Mouse (Mus musculus) frontal cortex, postnatal 25 days (tissue): ENCODE measurements around the gene Lrrc28.
A peak's percentile ranks its signal among the peaks of the same experiment; 100 is the strongest.
"Not testable (repeated sequence)": the region's sequence is repeated elsewhere in the genome, so short reads cannot be mapped to it uniquely, and the experiment has no call there.

Source experiments
- DNase-seq, 2 experiments: peaks; one replicate each; pipeline ENCODE4 v3.0.0; 2022; ENCODE audit warnings: low spot score in 2 of 2

Gene Lrrc28

DNA sequence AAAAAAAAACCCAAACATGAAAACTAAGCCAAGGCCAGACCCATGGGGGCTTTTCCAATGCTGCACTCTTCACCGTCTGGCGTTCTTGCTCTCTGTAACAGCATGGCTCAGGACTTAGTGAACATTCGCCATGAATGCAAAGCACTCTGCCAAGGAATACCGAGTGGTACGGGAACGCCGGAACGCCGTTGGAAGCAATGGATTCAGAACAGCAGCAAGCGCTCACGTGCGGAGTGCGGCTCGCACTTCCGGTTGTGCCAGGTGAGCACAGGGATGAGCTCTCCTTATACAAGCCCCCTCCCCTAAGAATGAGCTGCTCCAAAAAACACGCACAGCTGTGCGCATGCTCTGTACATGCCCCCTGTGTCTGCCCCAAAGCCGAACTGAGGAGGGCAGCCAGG lies 116.2 kb downstream of the Lrrc28 start:
- DNase-seq, result no peak

DNA sequence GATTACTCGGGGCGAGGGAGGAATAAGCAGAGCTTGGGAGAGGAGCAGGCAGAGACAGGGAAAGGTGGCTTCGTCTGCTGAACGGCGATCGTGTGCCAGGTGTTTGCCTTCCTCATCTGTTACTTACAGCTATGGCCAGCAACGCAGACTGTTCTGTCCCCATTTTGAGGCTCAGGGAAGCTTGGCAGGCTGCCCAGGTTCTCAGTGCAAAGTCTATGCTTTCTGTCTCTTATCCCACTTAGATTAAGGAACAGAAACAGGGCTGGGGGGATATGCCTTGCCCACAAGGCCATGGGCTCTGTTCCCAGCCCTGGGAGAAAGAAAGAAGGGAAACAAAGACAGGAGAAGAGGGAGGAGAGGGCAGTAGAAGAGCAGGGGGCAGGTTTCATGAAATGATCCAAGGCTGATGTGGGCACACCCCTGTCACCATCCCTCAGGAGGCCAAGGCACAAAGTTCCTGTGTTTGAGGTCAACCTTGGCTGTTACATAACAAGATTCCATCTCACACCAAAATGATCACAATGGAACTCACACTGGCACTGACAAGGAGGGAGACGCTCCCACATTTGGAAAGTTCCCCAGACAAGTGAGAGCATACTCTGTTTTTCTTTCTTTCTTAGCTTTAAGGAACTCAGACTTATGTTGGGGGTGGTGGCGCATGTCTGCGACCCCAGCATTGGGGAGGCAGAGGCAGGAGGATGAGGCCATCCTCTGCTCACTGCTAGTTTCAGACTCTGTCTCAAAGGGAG lies 116.8 kb downstream of the Lrrc28 start:
- peak; percentile 42 to 50 for DNase-seq

DNA sequence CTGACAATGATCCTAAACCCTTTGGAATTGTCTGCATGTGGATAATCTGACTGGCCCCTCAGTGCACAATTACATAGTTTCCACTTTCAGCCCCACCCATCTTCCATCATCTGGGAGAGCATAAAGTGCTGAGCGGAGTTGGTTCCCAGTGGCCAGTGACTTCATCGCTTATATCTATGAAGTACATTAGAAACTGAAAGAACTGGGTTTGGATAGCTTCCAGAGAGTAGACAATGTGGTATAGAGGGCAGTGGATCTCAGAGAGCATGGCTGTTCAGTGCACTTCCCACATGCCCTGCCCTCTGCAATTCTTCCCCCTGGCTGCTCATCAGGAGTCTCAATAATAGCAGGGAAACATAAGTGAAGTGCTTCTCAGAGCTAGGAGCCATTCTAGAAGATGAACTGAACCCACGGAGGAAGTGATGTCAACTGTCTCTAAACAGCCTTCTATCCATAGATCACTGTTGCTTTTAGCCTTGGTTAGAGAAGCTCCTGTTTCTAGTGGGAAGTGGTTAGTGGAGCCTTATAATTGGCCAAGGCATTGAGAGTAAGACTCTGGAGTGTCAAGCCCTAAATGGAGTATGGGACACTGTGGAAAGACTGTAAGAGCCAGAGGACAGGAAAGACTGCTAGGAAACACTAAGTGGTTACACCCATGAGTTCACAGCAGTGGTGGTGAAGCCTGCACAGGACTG lies 119.0 kb downstream of the Lrrc28 start:
- DNase-seq, result no peak

DNA sequence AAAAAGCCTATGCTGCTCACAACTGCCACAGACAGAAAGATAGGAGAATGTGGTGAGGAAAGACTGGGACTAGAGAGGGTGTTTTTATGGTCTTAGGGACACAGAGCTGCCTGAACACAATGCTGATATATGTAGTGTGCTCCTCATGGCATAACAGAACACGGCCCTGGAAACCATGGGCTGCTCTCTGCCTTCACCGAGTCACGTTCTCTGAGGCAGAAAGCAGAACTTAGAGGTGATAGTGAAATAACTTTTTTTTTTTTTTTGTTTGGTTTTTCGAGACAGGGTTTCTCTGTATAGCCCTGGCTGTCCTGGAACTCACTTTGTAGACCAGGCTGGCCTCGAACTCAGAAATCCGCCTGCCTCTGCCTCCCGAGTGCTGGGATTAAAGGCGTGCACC lies 121.0 kb downstream of the Lrrc28 start:
- DNase-seq, result not testable (repeated sequence)

DNA sequence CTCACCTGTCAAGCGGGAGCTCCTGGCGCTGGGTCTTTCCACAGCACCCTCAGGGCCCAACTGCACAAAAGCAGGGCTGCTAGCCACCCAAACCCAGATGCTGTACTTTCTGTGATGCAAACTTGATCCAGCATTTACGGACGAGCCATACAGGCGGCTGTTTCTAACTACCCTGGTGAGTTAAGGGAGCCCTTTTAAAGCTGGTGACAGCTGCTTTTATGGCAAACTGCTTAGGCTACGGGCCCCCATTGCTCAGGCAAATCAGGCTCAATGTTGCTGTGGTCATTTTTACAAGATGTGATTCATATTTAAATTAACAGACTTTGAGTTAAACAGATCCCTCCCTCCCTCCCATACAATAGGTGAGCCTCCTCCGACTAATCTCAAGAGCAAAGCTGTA lies 121.7 kb downstream of the Lrrc28 start:
- DNase-seq, result no peak

DNA sequence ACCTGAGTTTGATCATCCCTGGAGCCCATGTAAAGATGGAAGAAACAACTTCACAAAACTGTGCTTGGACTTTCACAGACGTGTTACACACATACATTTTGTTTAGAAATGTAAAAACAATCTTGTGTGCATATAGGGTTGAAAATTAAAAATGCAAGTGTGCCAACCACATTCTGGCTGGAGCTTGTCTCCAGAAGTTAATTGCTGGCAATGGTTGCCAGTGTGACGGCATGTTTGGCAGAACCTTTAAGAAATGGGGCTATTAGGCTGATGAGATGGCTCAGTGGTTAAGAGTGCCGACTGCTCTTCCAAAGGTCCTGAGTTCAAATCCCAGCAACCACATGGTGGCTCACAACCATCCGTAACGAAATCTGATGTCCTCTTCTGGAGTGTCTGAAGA lies 123.3 kb downstream of the Lrrc28 start:
- not testable (repeated sequence) for DNase-seq

DNA sequence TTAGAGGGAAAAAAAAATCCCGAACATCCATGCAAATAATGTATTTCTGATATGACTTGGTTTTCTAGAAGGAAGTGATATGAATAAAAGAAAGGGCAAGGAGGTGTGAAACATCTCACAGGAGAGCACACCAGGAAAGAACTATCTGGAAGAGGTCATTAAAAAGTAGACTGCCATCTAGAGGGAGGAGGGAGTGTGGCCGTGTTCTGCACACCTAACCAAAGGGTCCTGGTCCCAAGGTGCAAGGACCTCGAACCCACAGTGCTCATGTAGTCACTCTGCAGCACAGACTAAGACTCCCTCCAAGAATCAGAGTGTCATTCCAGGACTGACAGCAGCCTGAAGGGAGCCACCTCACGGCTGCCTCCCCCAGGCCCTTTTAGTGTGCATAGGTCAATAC lies 124.1 kb downstream of the Lrrc28 start:
- no peak for DNase-seq

DNA sequence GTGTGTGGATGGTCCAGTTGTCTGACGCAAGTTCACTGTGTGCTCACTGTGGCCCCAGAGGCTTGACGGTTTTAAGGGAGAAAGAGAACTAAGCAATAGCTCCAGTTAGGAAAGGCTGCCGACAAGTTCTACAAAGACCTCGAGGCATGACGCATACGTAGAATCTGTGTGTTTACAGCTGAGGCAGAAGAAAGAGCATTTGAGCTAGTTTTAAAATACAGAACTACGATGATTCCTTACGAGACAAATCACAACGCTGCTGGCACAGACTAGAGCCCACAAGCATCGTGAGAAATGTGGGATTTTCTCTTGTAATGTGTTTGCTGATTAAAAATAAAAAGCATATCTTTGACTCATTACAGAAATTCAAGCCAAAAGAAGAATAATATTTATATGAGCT lies 125.1 kb downstream of the Lrrc28 start:
- no peak for DNase-seq

DNA sequence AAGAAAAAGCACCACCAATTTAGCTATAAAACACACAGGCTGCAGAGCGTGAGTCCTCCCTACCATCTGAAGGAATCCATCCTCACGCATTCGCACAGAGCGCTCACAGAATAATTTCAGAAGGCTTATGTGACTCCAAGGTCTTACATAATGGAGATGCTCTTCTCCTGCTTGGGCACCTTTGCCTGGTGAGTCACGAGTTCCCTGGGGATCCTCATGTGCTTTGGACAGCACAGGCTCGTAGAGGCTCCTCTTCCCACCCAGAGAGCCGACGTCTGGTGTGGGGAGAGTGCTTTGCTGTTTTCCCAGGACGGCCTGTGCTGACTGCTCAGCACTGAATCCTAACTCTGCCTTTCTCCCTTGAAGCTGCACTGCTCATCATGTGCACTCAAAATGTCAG lies 129.4 kb downstream of the Lrrc28 start:
- no peak for DNase-seq

DNA sequence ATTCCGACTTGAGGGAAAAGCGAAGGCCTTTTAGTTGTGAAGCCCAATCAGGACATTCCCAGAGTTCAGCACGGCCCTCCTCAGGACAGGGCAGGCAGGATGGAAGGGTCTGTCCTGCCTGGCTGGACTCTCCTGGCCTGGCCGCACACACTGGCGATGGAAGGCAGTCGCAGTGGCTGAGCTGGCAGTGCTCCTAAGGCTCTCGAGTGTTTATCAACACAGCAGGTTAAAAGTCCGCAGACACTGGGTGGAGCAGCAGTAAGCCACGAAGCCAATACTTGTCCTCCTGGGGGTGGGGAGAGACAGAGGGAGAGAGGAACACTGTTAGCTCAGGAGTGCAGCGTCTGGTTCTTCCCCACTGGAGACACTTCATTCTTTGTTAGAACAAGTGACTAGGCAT lies 130.2 kb downstream of the Lrrc28 start:
- DNase-seq, result no peak

DNA sequence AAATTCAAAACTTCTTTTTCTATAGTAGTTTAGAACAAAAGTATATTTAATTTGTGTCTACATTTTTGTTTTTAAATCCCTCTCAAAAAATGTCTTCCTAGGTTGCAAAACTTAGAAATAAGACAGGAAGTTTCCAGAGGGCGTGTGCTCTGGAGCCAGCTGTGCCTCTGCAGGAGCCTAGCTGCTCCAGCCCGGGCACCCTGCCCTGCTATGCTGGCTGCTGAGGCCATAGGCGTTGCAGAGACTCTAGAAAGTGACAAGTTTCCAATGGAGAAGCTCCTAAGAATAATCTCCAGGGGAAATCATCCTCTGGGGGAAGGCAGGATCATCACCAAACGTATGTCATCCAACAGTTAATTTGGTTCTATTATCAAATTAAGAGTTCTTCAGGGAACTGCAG lies 130.7 kb downstream of the Lrrc28 start:
- DNase-seq, result no peak

DNA sequence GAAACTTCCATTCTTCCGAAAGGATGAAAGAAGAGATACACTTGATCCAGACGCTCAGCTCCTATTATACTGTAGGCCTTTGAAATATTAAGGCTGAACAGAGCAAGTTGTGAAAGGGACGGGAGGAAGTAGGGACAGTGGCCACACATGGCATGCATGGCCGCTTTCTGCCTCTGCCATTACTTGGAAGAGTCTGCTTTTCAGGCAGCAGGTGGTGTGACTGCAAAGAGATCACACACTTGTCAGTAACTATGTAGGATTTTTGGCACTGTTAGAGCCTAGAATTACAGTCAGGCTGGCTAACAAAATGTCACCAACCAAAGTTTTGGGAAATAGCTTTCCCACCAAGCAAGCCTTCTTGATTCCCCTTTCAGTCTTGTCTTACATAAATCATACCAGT lies 131.4 kb downstream of the Lrrc28 start:
- DNase-seq, result no peak

DNA sequence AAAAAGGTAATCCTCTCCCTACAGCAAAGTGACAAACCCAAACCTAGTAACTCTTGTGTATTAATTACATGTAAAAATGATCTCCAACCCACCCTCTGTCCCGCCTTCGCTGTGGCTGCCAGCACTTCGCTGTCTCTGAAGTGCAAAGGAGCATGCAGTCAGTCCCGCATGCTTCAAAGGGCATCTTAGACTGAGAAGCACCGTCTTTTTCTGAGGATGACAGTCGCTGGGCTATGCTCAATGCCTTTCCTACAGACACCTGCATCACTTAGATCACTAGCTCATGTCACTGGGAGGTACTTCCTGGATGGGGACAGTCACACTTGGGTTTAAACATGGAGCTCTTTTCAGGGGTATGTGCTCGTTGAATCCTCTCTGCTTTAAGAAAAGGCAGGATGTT lies 133.5 kb downstream of the Lrrc28 start:
- DNase-seq, result no peak

DNA sequence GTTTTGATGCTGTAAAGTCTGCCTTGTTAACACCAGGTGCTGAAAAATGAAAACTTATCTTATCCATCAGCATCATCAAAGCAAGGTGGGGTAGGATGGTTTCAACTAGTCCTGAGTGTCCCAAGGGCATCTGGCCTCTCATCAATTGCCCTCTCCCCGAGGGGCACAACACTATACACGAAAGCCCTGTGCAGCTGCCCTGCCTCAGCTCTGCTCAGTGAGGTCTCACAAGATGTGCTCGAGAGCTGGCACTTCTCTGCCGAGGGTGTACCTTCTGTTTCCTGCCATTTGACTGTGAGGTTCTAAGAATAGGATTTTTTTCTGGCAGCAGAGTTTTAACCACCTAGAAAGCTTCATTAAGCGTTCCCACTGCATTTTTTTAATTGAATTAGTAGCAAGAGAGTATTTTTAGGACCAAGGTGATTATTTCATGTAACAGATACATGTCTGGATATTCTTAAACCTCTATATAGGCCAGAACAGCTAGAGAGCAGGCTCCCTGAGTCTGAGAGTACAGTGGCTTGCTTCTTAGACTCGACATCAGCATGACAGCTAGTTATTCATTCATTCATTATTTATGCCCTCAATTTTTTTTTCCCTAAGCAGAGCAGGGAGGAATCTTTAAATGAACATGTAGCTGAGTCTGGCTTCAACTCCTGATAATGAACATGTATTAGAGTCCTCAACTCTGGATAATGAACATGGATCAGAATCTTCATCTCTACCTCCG lies 141.6 kb downstream of the Lrrc28 start:
- DNase-seq, result no peak

DNA sequence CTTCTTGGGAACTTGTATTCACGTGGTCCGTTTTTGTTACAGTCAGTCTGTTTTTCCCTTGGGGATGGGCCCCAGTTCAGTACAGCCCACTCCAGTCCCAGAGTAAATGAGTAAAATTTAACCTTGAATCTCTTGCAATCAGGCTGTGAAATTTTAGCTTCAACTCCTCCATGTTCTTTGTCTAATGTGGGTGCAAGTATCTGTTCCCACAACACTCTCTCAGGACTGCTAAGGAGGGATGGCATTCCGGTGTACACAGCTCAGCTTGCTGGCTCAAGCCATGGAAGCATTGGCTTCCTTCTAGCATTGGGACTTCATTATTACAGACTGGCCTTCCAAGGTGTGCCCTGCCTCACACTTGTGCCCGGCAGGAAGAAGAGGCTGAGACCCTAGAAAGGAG lies 142.4 kb downstream of the Lrrc28 start:
- no peak for DNase-seq

DNA sequence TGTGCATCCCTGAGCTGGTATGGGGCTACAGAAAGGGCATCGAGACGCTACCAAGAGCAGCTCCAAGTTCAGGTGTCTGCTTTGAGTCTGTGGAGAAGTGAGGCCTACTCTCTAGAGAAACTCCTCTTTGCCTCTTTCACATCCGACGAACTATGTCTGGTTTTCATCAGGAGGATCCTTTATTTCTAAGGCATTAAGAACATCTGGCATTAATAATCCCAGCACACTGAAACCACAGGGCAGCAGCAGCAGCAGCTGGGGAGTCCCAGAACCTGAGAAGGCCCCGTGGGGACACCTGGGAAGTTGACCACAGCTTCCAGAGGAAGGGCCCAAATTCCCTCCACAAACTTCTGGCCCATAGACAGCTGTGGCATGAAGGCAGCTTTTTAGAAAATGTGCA lies 144.2 kb downstream of the Lrrc28 start:
- DNase-seq, result no peak

DNA sequence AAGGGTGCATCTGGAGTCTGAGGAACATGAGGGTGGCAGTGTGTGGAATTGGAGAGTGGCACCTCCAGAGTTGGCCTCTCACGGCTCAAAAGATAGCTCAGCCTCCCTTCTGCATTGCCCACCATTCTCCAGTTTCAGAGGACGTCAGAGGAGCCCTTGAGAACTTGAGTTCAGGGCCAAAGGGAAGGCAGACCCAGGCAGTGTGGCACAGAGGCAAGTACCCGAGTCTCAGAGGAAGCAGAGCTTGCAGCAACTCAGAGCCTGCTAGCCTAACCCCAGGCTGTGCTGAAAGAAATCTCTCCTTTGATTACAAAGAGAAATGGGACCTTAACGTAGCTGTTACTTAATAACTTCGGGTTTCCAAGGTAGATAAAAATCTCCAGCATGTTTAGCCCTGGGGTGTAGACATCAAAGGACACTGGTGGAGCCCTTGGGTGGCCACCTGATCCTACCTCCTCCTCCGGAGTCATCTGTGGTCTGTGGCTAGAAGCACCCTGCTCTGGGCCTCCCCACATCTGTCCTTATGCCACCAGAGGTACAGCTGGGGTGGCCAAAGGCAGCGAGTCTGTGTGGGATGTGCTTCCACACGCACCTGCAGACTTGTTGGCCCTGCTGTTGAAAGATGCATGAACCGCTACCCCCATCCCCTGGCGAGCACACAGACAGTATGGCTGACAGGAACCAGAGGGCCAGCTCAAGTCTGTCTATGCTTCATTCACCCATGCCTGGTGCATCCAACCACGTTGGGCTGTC lies 144.8 kb downstream of the Lrrc28 start:
- no peak for DNase-seq

DNA sequence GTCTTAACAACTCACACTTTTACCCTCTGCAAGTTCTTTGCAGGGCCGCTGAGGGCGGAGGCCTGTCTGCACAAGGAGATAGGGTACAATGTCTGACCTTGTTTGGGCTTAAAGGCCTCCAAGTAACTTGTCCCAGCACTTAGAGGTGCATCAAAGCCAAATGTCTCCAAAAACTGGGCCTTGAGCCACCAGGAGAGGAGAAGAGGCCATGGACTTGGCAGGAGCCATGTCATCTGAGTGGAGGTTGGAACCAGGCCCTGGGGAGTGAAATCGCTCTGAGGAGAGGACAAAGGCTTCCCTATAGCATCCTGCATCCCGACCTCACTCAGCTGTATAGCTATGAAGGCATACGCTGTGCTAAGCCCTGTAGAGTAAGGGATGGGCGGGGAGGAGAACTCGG lies 145.6 kb downstream of the Lrrc28 start:
- no peak for DNase-seq

DNA sequence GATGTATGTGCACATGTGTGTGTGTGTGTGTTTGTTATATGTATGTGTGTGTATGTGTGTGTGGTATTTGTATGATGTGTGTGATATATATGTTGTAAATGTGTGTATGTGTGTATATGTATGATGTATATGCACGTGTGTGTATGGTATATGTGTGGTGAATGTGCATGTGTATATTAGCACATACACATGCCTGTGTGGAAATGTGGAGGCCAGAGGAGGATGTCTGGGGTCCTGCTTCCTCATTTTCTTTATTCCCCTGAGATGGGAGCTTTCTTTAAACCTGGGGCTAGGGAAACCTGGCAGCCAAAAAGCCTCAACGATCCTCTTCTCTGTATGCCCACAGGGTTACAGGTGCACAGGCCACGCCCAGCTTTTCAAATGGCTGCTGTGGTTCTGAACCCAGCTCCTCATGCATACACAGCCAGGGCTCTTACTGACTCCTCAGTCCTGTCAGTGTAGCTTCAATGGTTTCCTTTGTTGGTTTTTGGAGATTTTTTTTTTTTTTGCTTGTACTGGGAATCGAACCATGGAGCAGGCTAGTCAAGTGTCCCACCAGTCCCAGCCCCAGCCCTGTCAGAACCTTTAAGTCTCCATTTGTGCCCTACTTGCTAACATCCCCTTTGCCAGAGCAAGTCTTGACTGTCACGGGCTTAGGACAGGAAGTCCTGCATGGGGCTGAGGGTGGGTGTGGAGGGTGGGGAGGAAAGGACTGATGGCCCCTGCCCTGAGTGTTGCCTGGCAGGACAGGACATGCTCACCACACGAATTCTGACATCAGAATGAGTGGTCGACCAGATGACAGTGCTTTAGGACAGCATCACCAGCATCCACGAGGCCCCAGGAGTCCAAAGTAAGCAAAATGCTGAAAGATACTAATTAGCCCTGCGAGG lies 151.0 kb downstream of the Lrrc28 start:
- DNase-seq, result no peak

DNA sequence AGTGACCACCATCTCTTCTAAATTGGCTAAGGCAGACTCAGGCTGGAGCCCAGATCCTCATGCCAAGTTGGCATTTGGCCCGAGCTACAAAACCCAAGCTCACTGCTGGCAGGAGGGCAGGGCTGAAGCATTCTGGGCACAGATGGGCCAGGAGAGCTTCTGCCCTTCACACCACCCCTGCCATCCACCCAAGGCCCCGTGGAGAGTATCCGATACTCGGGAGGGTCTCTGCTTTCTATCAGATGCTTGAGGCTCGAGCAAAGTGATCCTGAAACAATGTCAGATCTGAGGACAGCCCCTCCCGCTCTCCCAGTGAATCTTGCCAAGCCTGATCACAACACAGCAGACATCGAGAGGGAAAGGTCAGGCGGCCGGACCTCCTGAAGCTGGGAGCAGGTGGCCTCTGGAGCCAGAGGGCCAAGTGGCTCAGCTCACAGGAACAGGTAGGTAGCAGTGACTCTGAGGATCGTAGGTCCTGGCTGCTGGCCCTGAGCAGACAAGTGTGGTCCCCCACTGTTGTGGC lies 157.1 kb downstream of the Lrrc28 start:
- peak in 1 of 2 experiments; percentile 22 for DNase-seq
